Mouse (Mus musculus): ENCODE results near the gene B3galt1. TPM values are rescaled to one million over a fixed set of nuclear protein-coding genes. Genes with fewer than 3 reads are reported as not detected.

Gene B3galt1
- polyA plus RNA-seq, 1 experiment, result 0.56 TPM

- no peak overlapping the region for H3K4me2 ChIP-seq (ENCODE audit: low read depth)
- no peaks in the 10 kb centered on the region for H3K36me3 ChIP-seq (ENCODE audit: control insufficient read depth, insufficient read depth)
- H3K79me2 ChIP-seq (ENCODE audit: control insufficient read depth, insufficient read depth), result no peaks in the 10 kb centered on the region
- H3K4me3 ChIP-seq, result no peak overlapping the region
- no peaks in the 10 kb centered on the region for H3K27me3 ChIP-seq (ENCODE audit: control insufficient read depth, insufficient read depth, insufficient read length)
- TF ChIP-seq POLR2AphosphoS2 (IDR thresholded peaks at IDR 0.05; ENCODE audit: insufficient read length, low read depth) (no peak), SRF (IDR thresholded peaks at IDR 0.05; ENCODE audit: control insufficient read depth, insufficient read length, low read depth) (no peak), MAX (IDR thresholded peaks at IDR 0.05; ENCODE audit: low read depth) (no peak), TCF12 (IDR thresholded peaks at IDR 0.05; ENCODE audit: insufficient read depth, poor library complexity, severe bottlenecking) (no peak), CEBPB (IDR thresholded peaks at IDR 0.05; ENCODE audit: insufficient read depth, poor library complexity, severe bottlenecking) (no peak)
- H3ac ChIP-seq (ENCODE audit: control insufficient read depth, insufficient read length), result no peak overlapping the region
Measured at GRCm38 (mm10) chr2:67901574-67901973, 335.9 kb downstream of the B3galt1 start.

- Histone ChIP-seq H3K4me3 (no peak overlapping the region), H3K4me2 (ENCODE audit: low read depth) (no peak overlapping the region), H3K36me3 (ENCODE audit: control insufficient read depth, insufficient read depth) (no peaks in the 10 kb centered on the region), H3ac (ENCODE audit: control insufficient read depth, insufficient read length) (no peak overlapping the region), H3K27me3 (ENCODE audit: control insufficient read depth, insufficient read depth, insufficient read length) (no peaks in the 10 kb centered on the region), H3K79me2 (ENCODE audit: control insufficient read depth, insufficient read depth) (no peaks in the 10 kb centered on the region)
- TF ChIP-seq POLR2AphosphoS2 (IDR thresholded peaks at IDR 0.05; ENCODE audit: insufficient read length, low read depth) (no peak), TCF3 (IDR thresholded peaks at IDR 0.05; ENCODE audit: insufficient read length, low read depth) (no peak), USF1 (IDR thresholded peaks at IDR 0.05; ENCODE audit: low read depth) (no peak), POLR2A (IDR thresholded peaks at IDR 0.05; ENCODE audit: insufficient read length, low read depth) (no peak)
Measured at GRCm38 (mm10) chr2:67902651-67903292, 337.1 kb downstream of the B3galt1 start.

GRCm38 (mm10) chr2:67903769-67904168, 338.1 kb downstream of the B3galt1 start:
- Histone ChIP-seq H3ac (ENCODE audit: control insufficient read depth, insufficient read length) (no peak overlapping the region), H3K4me3 (no peak overlapping the region), H3K36me3 (ENCODE audit: control insufficient read depth, insufficient read depth) (no peaks in the 10 kb centered on the region), H3K27me3 (ENCODE audit: control insufficient read depth, insufficient read depth, insufficient read length) (no peaks in the 10 kb centered on the region), H3K79me2 (ENCODE audit: control insufficient read depth, insufficient read depth) (no peaks in the 10 kb centered on the region), H3K4me2 (ENCODE audit: low read depth) (no peak overlapping the region)
- TF ChIP-seq POLR2A (IDR thresholded peaks at IDR 0.05; ENCODE audit: insufficient read length, low read depth) (no peak), CEBPB (IDR thresholded peaks at IDR 0.05; ENCODE audit: insufficient read depth, poor library complexity, severe bottlenecking) (no peak), TCF12 (IDR thresholded peaks at IDR 0.05; ENCODE audit: insufficient read depth, poor library complexity, severe bottlenecking) (no peak), USF1 (IDR thresholded peaks at IDR 0.05; ENCODE audit: low read depth) (no peak), MAX (IDR thresholded peaks at IDR 0.05; ENCODE audit: low read depth) (no peak), POLR2AphosphoS2 (IDR thresholded peaks at IDR 0.05; ENCODE audit: insufficient read length, low read depth) (no peak), MYOG (IDR thresholded peaks at IDR 0.05; ENCODE audit: control insufficient read depth in 1 of 3, insufficient read depth in 1 of 3, insufficient read length in 2 of 3, low read depth in 2 of 3) (no peak), TCF3 (IDR thresholded peaks at IDR 0.05; ENCODE audit: insufficient read length, low read depth) (no peak), E2F4 (IDR thresholded peaks at IDR 0.05; ENCODE audit: insufficient read depth) (no peak), SRF (IDR thresholded peaks at IDR 0.05; ENCODE audit: control insufficient read depth, insufficient read length, low read depth) (no peak), REST (IDR thresholded peaks at IDR 0.05; ENCODE audit: insufficient read depth, insufficient read length) (no peak), MYOD1 (IDR thresholded peaks at IDR 0.05; ENCODE audit: control insufficient read depth in 1 of 3, insufficient read length in 2 of 3, low read depth in 2 of 3) (no peak)

- Histone ChIP-seq H3K27me3 (ENCODE audit: control insufficient read depth, insufficient read depth, insufficient read length) (no peaks in the 10 kb centered on the region), H3K4me3 (no peak overlapping the region), H3K79me2 (ENCODE audit: control insufficient read depth, insufficient read depth) (no peaks in the 10 kb centered on the region), H3K4me2 (ENCODE audit: low read depth) (no peak overlapping the region), H3ac (ENCODE audit: control insufficient read depth, insufficient read length) (no peak overlapping the region), H3K36me3 (ENCODE audit: control insufficient read depth, insufficient read depth) (no peaks in the 10 kb centered on the region)
- TF ChIP-seq POLR2AphosphoS2 (IDR thresholded peaks at IDR 0.05; ENCODE audit: insufficient read length, low read depth) (no peak), MAX (IDR thresholded peaks at IDR 0.05; ENCODE audit: low read depth) (no peak), E2F4 (IDR thresholded peaks at IDR 0.05; ENCODE audit: insufficient read depth) (no peak), TCF3 (IDR thresholded peaks at IDR 0.05; ENCODE audit: insufficient read length, low read depth) (no peak), TCF12 (IDR thresholded peaks at IDR 0.05; ENCODE audit: insufficient read depth, poor library complexity, severe bottlenecking) (no peak), REST (IDR thresholded peaks at IDR 0.05; ENCODE audit: insufficient read depth, insufficient read length) (no peak), MYOG (IDR thresholded peaks at IDR 0.05; ENCODE audit: control insufficient read depth in 1 of 3, insufficient read depth in 1 of 3, insufficient read length in 2 of 3, low read depth in 2 of 3) (no peak)
Measured at GRCm38 (mm10) chr2:67931994-67932393, 366.3 kb downstream of the B3galt1 start.

GRCm38 (mm10) chr2:67948408-67948807, 382.7 kb downstream of the B3galt1 start:
- no peaks in the 10 kb centered on the region for H3K79me2 ChIP-seq (ENCODE audit: control insufficient read depth, insufficient read depth)
- H3K4me3 ChIP-seq, result no peak overlapping the region
- H3K4me2 ChIP-seq (ENCODE audit: low read depth), result no peak overlapping the region
- H3K27me3 ChIP-seq (ENCODE audit: control insufficient read depth, insufficient read depth, insufficient read length), result no peaks in the 10 kb centered on the region
- H3K36me3 ChIP-seq (ENCODE audit: control insufficient read depth, insufficient read depth), result no peaks in the 10 kb centered on the region
- TF ChIP-seq REST (IDR thresholded peaks at IDR 0.05; ENCODE audit: insufficient read depth, insufficient read length), result no peak
- TF ChIP-seq POLR2AphosphoS2 (IDR thresholded peaks at IDR 0.05; ENCODE audit: insufficient read length, low read depth), result no peak
- no peak for TF ChIP-seq USF1 (IDR thresholded peaks at IDR 0.05; ENCODE audit: low read depth)
- TF ChIP-seq MYOG (IDR thresholded peaks at IDR 0.05; ENCODE audit: control insufficient read depth in 1 of 3, insufficient read depth in 1 of 3, insufficient read length in 2 of 3, low read depth in 2 of 3), result no peak
- TF ChIP-seq E2F4 (IDR thresholded peaks at IDR 0.05; ENCODE audit: insufficient read depth), result no peak
- TF ChIP-seq MAX (IDR thresholded peaks at IDR 0.05; ENCODE audit: low read depth), result no peak
- no peak for TF ChIP-seq POLR2A (IDR thresholded peaks at IDR 0.05; ENCODE audit: insufficient read length, low read depth)
- TF ChIP-seq SRF (IDR thresholded peaks at IDR 0.05; ENCODE audit: control insufficient read depth, insufficient read length, low read depth), result no peak
- H3ac ChIP-seq (ENCODE audit: control insufficient read depth, insufficient read length), result no peak overlapping the region
